Comparison of ENCODE assay signal across 7 mouse cellular contexts in the genomic region with DNA sequence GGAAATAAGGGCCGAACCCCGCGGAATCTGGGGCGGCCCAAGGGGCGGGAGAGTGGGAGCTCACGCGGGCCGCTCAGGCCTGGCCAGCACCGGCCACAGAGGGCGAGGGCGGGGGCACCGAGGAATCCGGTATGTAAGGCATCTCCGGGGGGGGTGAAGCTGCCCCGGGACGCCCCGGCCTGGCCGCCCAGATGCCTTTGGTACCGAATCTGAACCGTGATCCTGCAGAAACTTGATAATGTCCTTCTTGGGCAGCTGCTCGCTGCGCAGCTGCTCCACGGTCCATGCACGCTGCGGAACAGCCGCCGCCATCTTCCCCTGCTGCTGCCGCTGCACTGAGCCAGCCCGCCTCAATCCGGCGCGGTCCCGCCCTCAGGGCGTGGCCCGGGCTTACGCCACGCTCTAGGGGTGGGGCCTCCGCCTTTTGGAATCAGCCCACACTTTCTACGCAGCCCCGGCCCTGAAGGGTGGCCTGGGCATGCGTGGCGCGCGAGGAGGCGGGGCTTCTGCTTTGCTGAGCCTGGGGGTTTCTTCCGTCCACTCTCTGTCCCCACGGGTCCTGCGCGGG. TPM values are rescaled to one million over a fixed set of nuclear protein-coding genes. Genes with fewer than 3 reads are reported as not detected.
DNase-seq lines count a peak whose midpoint lies in the region; ATAC-seq lines count a peak whose summit lies in the region.

Gene Fkbp3 (minus strand): TSS at position 397 of the 568 bp plus-strand sequence.

- DNase-seq in adrenal gland, adult 2 months, result peak; percentile 99
- peak; percentile 96 for DNase-seq in embryo, embryonic 11.5 days (ENCODE audit: low read depth, low spot score)
- DNase-seq in gastrocnemius, postnatal 36 days, result peak; percentile 96 to 97
- DNase-seq in left cerebral cortex, postnatal 25 days (ENCODE audit: low spot score in 2 of 2), result peak; percentile 97 to 98
- peak; percentile 96 for DNase-seq in midbrain, embryonic 10.5 days (ENCODE audit: low spot score)
- DNase-seq in right cerebral cortex, postnatal 4 days, result peak; percentile 94

- H3K9me3 ChIP-seq in intestine, embryonic 15.5 days, result no peaks in the 10 kb centered on the region
- no peaks in the 10 kb centered on the region for H3K9me3 ChIP-seq in midbrain, embryonic 10.5 days (replicated peaks)

- under 1% methylated on average over 48 of the region's 49 CpGs for WGBS in intestine, embryonic 15.5 days
- under 1% methylated on average over 49 of the region's 49 CpGs for WGBS in midbrain, embryonic 10.5 days

- intact Hi-C loops in gastrocnemius, postnatal 36 days (cut with DNase I), result loop anchor here (5.0 kb wide), 1 partner anchor 106 kb away; the partner anchor contains the start of genes Klhl28 and Togaram1
- intact Hi-C loops in left cerebral cortex, postnatal 25 days (cut with DNase I), result no loop called here

- H3K27me3 ChIP-seq in intestine, embryonic 15.5 days (replicated peaks), result no peaks in the 10 kb centered on the region
- H3K27me3 ChIP-seq in midbrain, embryonic 10.5 days (ENCODE audit: low read depth, poor library complexity, severe bottlenecking), result no peaks in the 10 kb centered on the region

- H3K4me2 ChIP-seq in intestine, embryonic 15.5 days (replicated peaks), result peak within 1 kb of the TSS; percentile 64

- H3K36me3 ChIP-seq in intestine, embryonic 15.5 days, result no peaks in the 10 kb centered on the region
- peaks cover 34% of the 10 kb centered on the region for H3K36me3 ChIP-seq in midbrain, embryonic 10.5 days

- peak; percentile 99 for ATAC-seq in intestine, embryonic 15.5 days

- H3K27ac ChIP-seq in intestine, embryonic 15.5 days, result peak within 1 kb of the TSS; percentile 90
- peak within 1 kb of the TSS; percentile 99 for H3K27ac ChIP-seq in midbrain, embryonic 10.5 days (replicated peaks)

- H3K4me1 ChIP-seq in intestine, embryonic 15.5 days (replicated peaks), result peaks cover 5% of the 10 kb centered on the region; the same call in 1 of the 2 replicates
- peaks cover 44% of the 10 kb centered on the region for H3K4me1 ChIP-seq in midbrain, embryonic 10.5 days

- H3K4me3 ChIP-seq in intestine, embryonic 15.5 days (replicated peaks), result peak within 1 kb of the TSS; percentile 65
- peak within 1 kb of the TSS; percentile 95 for H3K4me3 ChIP-seq in midbrain, embryonic 10.5 days

- H3K9ac ChIP-seq in intestine, embryonic 15.5 days, result peak within 1 kb of the TSS; percentile 94

RNA-seq across cellular contexts. Expression of gene Fkbp3, which starts in this region (rescaled TPM):
- 100 to 1,000 TPM; 105 to 127 TPM for total RNA-seq in adrenal gland, adult 2 months (2021)
- 10.7 and 10.9 TPM in 2 replicates for polyA plus RNA-seq in adrenal gland, adult 2 months (2012; rRNA removed)
- total RNA-seq in gastrocnemius, postnatal 36 days (2021), result 100 to 1,000 TPM; 167 to 194 TPM
- polyA plus RNA-seq in intestine, embryonic 15.5 days (2015; fragmentation: Nextera tagmentation; extraction: Ambion mirVana), result 340 and 409 TPM in 2 replicates
- 100 to 1,000 TPM; 169 to 191 TPM for total RNA-seq in left cerebral cortex, postnatal 25 days (2021)
- polyA plus RNA-seq in midbrain, embryonic 10.5 days (2016; fragmentation: Nextera tagmentation; extraction: Ambion mirVana), result 718 and 827 TPM in 2 replicates

Comparison
In these comparisons a context has a peak if more than half of its experiments do, and no peak if none do; other contexts are left out.
1. Peak in every context shown above with its lines: DNase-seq, ATAC-seq, H3K4me3 ChIP-seq and H3K27ac ChIP-seq.
2. RNA of gene Fkbp3 (polyA plus RNA-seq): 718 to 827 TPM in midbrain, embryonic 10.5 days and 340 to 409 TPM in intestine, embryonic 15.5 days; 10.7 to 10.9 TPM in adrenal gland, adult 2 months; every median in the first group is over 10 times any median in the second.